Mouse (Mus musculus) ES-Bruce4 (cell line): ENCODE data around the gene Cstf3. TPM values are rescaled to one million over a fixed set of nuclear protein-coding genes. Genes with fewer than 3 reads are reported as not detected.

Experiments used
- H3K27ac ChIP-seq: 2 replicates; pipeline ENCODE4 v1.5.1; 2012; ENCODE audit warnings: low read length, inconsistent platforms; ENCODE audit not compliant: insufficient read depth
- H3K27me3 ChIP-seq: 2 replicates; pipeline ENCODE4 v1.6.1; 2012; ENCODE audit warnings: mild to moderate bottlenecking, low read length, inconsistent platforms; ENCODE audit not compliant: control insufficient read depth, poor library complexity, insufficient read depth, severe bottlenecking
- H3K36me3 ChIP-seq: 2 replicates; pipeline ENCODE4 v1.6.1; 2012; ENCODE audit warnings: inconsistent platforms, mild to moderate bottlenecking, low read length, moderate library complexity; ENCODE audit not compliant: control insufficient read depth, poor library complexity, insufficient read depth, severe bottlenecking
- H3K4me1 ChIP-seq: one replicate; pipeline ENCODE4 v1.8.1; 2011; ENCODE audit warnings: low read length; ENCODE audit not compliant: control insufficient read depth, insufficient read depth
- H3K4me3 ChIP-seq: 2 replicates; pipeline ENCODE4 v1.5.1; 2011; ENCODE audit warnings: low read depth, mild to moderate bottlenecking, low read length
- H3K9ac ChIP-seq: 2 replicates; pipeline ENCODE4 v1.6.1; 2012; ENCODE audit warnings: low read depth, mild to moderate bottlenecking, inconsistent platforms; ENCODE audit not compliant: poor library complexity, severe bottlenecking
- H3K9me3 ChIP-seq: replicated peaks from 2 replicates; pipeline ENCODE4 v1.6.1; 2012; ENCODE audit warnings: mild to moderate bottlenecking, low read length, inconsistent platforms; ENCODE audit not compliant: control insufficient read depth, poor library complexity, insufficient read depth, severe bottlenecking
- CTCF ChIP-seq: IDR thresholded peaks from one replicate; pipeline ENCODE4 v1.8.1; 2011; ENCODE audit warnings: low read depth, low read length
- EP300 ChIP-seq: IDR thresholded peaks from 2 replicates; pipeline ENCODE4 v1.6.1; 2011; ENCODE audit warnings: low read depth, low read length; ENCODE audit not compliant: insufficient read depth
- POLR2A ChIP-seq: IDR thresholded peaks from one replicate; pipeline ENCODE4 v1.8.1; 2011; ENCODE audit warnings: low read length; ENCODE audit not compliant: insufficient read depth
- polyA plus RNA-seq: library from polyadenylated mRNA; stranded (reverse); fragments of >200 nt; gene quantifications from 2 replicates; pipeline ENCODE4 v1.2.4, GENCODE M21; 2011; ENCODE audit warnings: low read depth; ENCODE audit not compliant: missing spikeins, insufficient read depth, insufficient read length

Gene Cstf3
- polyA plus RNA-seq, 1 experiment, result 85.7 TPM

- TF ChIP-seq EP300 (no peak), POLR2A (no peak), CTCF (no peak)
- H3K4me3 ChIP-seq, result no peak overlapping the region
- no peaks in the 10 kb centered on the region for H3K4me1 ChIP-seq
- H3K36me3 ChIP-seq, result no peaks in the 10 kb centered on the region
- no peaks in the 10 kb centered on the region for H3K27me3 ChIP-seq
- H3K9me3 ChIP-seq, result no peaks in the 10 kb centered on the region
- H3K27ac ChIP-seq, result no peak overlapping the region
- H3K9ac ChIP-seq, result no peak overlapping the region; the same call in 1 of the 2 replicates
These were observed 120.5 kb downstream of the Cstf3 start for GRCm38 (mm10) chr2:104710670-104711370.

- H3K27ac ChIP-seq, result no peak within 1 kb of the TSS
- H3K36me3 ChIP-seq, result no peaks in the 10 kb centered on the region
- no peaks in the 10 kb centered on the region for H3K27me3 ChIP-seq
- H3K4me3 ChIP-seq, result peak within 1 kb of the TSS; percentile 63
- H3K9me3 ChIP-seq, result no peaks in the 10 kb centered on the region
- H3K4me1 ChIP-seq, result no peaks in the 10 kb centered on the region
- TF ChIP-seq POLR2A (no peak), EP300 (no peak), CTCF (no peak)
- peak within 1 kb of the TSS; percentile 89 for H3K9ac ChIP-seq
These were observed 121.5 kb downstream of the Cstf3 start, which contains the start of gene Tcp11l1 for GRCm38 (mm10) chr2:104711585-104712485. TSS of gene Tcp11l1 (minus strand) at chr2:104712169.

DNA sequence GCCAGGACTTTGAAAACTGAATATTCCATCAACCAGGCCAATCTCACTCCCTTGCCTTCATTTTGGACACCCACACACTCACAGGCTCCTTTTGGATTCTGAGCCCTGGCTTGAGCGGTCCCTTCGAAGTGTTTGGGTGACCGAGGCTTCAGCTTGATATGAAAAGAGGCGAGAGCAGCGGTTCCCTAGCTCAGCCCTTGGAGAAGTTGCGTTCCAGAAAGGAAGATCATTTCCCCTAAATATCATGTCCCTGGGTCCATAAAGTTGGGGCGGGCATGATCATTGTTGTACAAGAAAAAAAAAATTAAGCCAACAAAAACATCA lies 122.1 kb downstream of the Cstf3 start:
- H3K9ac ChIP-seq, result peak overlapping the region; percentile 89
- no peak overlapping the region for H3K27ac ChIP-seq
- H3K9me3 ChIP-seq, result no peaks in the 10 kb centered on the region
- peak overlapping the region; percentile 63 for H3K4me3 ChIP-seq
- TF ChIP-seq CTCF (no peak), EP300 (no peak), POLR2A (no peak)
- no peaks in the 10 kb centered on the region for H3K4me1 ChIP-seq
- no peaks in the 10 kb centered on the region for H3K36me3 ChIP-seq
- no peaks in the 10 kb centered on the region for H3K27me3 ChIP-seq

GRCm38 (mm10) chr2:104714254-104714691 lies 124.0 kb downstream of the Cstf3 start:
- H3K36me3 ChIP-seq, result no peaks in the 10 kb centered on the region
- TF ChIP-seq POLR2A (no peak), CTCF (no peak), EP300 (no peak)
- no peaks in the 10 kb centered on the region for H3K27me3 ChIP-seq

More at GRCm38 (mm10) chr2:104714254-104714691, 124.0 kb downstream of the Cstf3 start:
- no peaks in the 10 kb centered on the region for H3K4me1 ChIP-seq
- H3K27ac ChIP-seq, result no peak overlapping the region
- H3K9ac ChIP-seq, result 0 out of 2 replicates have a peak overlapping the region, but pooled peaks have one; percentile 12
- H3K9me3 ChIP-seq, result no peaks in the 10 kb centered on the region
- no peak overlapping the region for H3K4me3 ChIP-seq

Other genes starting within 250 kb of the Cstf3 start
- gene D430041D05Rik, start 179.5 kb upstream of the Cstf3 start, polyA plus RNA-seq, result 0.06 and 0.10 TPM in 2 replicates
- gene Hipk3, start 96.1 kb upstream of the Cstf3 start, polyA plus RNA-seq, result 20.5 and 22.6 TPM in 2 replicates
- gene Tcp11l1, start 121.6 kb downstream of the Cstf3 start, polyA plus RNA-seq, result 8.1 and 8.6 TPM in 2 replicates
- gene Pin1rt1, start 125.9 kb downstream of the Cstf3 start, polyA plus RNA-seq, result not detected in 2 replicates
- 7.9 and 8.0 TPM in 2 replicates for gene Depdc7, start 152.4 kb downstream of the Cstf3 start, polyA plus RNA-seq
- 47.6 and 49.5 TPM in 2 replicates for gene Qser1, start 226.2 kb downstream of the Cstf3 start, polyA plus RNA-seq